Mouse (Mus musculus) forebrain, embryonic 16.5 days (tissue): ENCODE results near the gene Evi2. TPM values are rescaled to one million over a fixed set of nuclear protein-coding genes. Genes with fewer than 3 reads are reported as not detected.

Experiments used
- ATAC-seq: fragments of 200-750 bp; cut with Nextera tagmentation; 2 replicates; pipeline ENCODE4 v1.8.0; 2017; ENCODE audit warnings: mild to moderate bottlenecking, moderate library complexity
- H3K27ac ChIP-seq: fragments of 300-500 bp; sonication (generic); 2 replicates; pipeline ENCODE4 v1.5.1; 2014; ENCODE audit warnings: low read length, control low read depth
- H3K27me3 ChIP-seq: fragments of 300-500 bp; sonication (generic); replicated peaks from 2 replicates; pipeline ENCODE4 v1.6.1; 2014; ENCODE audit warnings: low read length; ENCODE audit not compliant: control insufficient read depth, insufficient read depth
- H3K36me3 ChIP-seq: fragments of 300-500 bp; sonication (generic); 2 replicates; pipeline ENCODE4 v1.6.1; 2014; ENCODE audit not compliant: control insufficient read depth, insufficient read depth
- H3K4me1 ChIP-seq: fragments of 300-500 bp; sonication (generic); replicated peaks from 2 replicates; pipeline ENCODE4 v1.6.1; 2014; ENCODE audit warnings: low read length; ENCODE audit not compliant: control insufficient read depth, insufficient read depth
- H3K4me2 ChIP-seq: fragments of 300-500 bp; sonication (generic); 2 replicates; pipeline ENCODE4 v1.6.1; 2014; ENCODE audit warnings: mild to moderate bottlenecking, low read length, control low read depth
- H3K4me3 ChIP-seq: fragments of 300-500 bp; sonication (generic); replicated peaks from 2 replicates; pipeline ENCODE4 v1.5.1; 2014; ENCODE audit warnings: mild to moderate bottlenecking, low read length, control low read depth
- H3K9ac ChIP-seq: fragments of 300-500 bp; sonication (generic); replicated peaks from 2 replicates; pipeline ENCODE4 v1.6.1; 2014; ENCODE audit warnings: low read depth, low read length, control low read depth
- H3K9me3 ChIP-seq: fragments of 300-500 bp; sonication (generic); 2 replicates; pipeline ENCODE4 v1.6.1; 2016; ENCODE audit warnings: low read length; ENCODE audit not compliant: control insufficient read depth
- WGBS: fragments of 180-500 bp; shearing (Covaris S2); extraction: QIAGEN DNeasy Blood & Tissue Kit; methylation state at CpG from one replicate; pipeline ENCODE4 v1.1.7; 2014; 5-methylcytosine and 5-hydroxymethylcytosine counted together
- polyA plus RNA-seq: library from polyadenylated mRNA; unstranded; fragments of >200 nt; fragmentation: Nextera tagmentation; extraction: Ambion mirVana; gene quantifications from 2 replicates; pipeline ENCODE4 v1.2.1, GENCODE M21; 2015

Gene Evi2
- polyA plus RNA-seq, 1 experiment from 2014 or later, result 0.73 TPM

DNA sequence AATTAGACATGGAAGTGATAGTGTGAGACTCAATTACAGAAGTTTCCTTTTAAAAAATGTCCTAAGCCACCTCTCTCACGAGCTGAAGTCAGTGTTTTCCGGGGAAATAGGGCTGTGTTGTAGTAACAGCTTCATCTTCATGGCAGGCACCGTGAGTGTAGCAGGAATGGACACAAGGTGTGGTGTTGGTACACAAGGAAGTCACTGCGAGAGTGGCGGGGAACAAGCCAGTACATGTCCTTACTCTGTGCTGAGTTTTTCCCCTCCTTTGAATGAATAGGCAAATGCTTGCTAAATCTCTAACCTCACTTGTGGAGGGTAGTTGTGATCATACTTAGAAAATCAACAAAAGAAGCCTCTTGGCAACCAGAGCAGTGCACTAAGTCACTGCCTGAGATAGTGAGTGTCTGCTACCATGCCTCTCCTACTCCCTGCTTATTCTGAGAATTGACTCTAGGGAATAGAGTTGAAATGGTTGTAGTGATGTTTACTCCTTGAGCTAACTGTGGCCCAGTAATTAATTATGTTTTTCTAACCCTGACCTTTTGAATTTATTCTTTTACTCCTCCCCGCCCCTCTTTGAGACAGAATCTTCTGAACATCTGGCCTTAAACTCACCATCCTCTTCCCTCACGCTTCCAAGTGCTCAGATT lies 46.4 kb downstream of the Evi2 start:
- Histone ChIP-seq H3K4me2 (no peak overlapping the region), H3K27me3 (no peaks in the 10 kb centered on the region), H3K36me3 (0 out of 2 replicates have a peak, but pooled peaks cover 6% of the 10 kb centered on the region), H3K9me3 (no peaks in the 10 kb centered on the region), H3K27ac (no peak overlapping the region), H3K9ac (no peak overlapping the region), H3K4me3 (no peak overlapping the region), H3K4me1 (no peaks in the 10 kb centered on the region)
- no peak for ATAC-seq
- 90% methylated on average over 7 of the region's 7 CpGs for WGBS

DNA sequence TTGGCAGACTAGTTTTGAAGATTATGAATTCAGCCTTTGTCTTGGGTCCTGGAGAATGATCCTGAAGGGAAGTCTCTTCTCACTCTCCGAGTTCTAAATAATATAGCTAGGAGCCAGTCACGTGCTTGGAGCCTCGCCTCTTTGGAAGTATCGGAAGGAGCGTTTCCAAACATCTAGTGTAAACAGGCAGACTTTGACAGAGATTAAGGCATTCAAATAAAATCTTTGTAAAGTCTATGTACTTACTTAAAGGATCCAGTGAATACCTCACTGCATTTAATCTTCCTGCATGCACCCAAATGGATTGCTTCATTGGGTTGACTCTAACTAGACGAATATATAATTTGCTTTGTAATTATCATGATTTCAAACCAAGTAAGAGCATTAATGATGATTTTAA lies 47.0 kb downstream of the Evi2 start:
- H3K9me3 ChIP-seq, result no peaks in the 10 kb centered on the region
- no peak overlapping the region for H3K4me3 ChIP-seq
- H3K36me3 ChIP-seq, result peaks cover 5% of the 10 kb centered on the region; the same call in 1 of the 2 replicates
- no peaks in the 10 kb centered on the region for H3K4me1 ChIP-seq
- H3K27me3 ChIP-seq, result no peaks in the 10 kb centered on the region
- no peak for ATAC-seq
- WGBS, result 89% methylated on average over 6 of the region's 6 CpGs
- no peak overlapping the region for H3K9ac ChIP-seq
- H3K27ac ChIP-seq, result no peak overlapping the region
- H3K4me2 ChIP-seq, result no peak overlapping the region

DNA sequence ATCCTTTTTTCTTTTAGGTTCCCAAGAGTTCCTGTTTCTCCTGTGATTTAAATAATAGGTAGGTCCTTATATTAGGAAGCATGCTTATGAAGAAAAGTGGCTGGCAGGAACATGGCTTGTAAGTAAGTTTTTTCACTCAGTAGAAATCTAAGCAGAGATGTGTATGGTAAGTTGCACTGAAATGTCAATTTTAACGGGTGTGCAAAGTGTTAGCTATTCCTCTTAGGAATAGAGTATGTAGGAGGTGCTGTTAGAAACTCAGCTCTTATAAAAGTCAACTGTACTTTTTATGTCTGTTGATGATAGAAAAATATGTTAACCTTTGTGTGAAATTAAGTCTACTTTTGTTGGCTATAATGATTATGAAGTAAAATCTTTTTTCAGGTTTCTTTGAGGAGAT lies 62.3 kb downstream of the Evi2 start:
- Histone ChIP-seq H3K4me2 (no peak overlapping the region), H3K36me3 (peaks cover 12% of the 10 kb centered on the region; the same call in 1 of the 2 replicates), H3K9ac (no peak overlapping the region), H3K27ac (no peak overlapping the region), H3K27me3 (no peaks in the 10 kb centered on the region), H3K4me3 (no peak overlapping the region), H3K4me1 (no peaks in the 10 kb centered on the region), H3K9me3 (no peaks in the 10 kb centered on the region)
- WGBS, result 84% methylated on average over 1 of the region's 1 CpGs
- no peak for ATAC-seq

Other genes starting within 250 kb of the Evi2 start
- not detected in 2 replicates for gene Gm9964, start 233.7 kb downstream of the Evi2 start, polyA plus RNA-seq
- gene Nf1, start 190.9 kb downstream of the Evi2 start, polyA plus RNA-seq, result 6.2 and 6.4 TPM in 2 replicates
- 4.6 and 5.0 TPM in 2 replicates for gene Omg, start 26.5 kb downstream of the Evi2 start, polyA plus RNA-seq
- 0.14 and 0.34 TPM in 2 replicates for gene Evi2b, start 6.8 kb downstream of the Evi2 start, polyA plus RNA-seq
- gene Evi2a, start within 50 bp of the Evi2 start, polyA plus RNA-seq, result 2.4 and 3.1 TPM in 2 replicates
- 28.5 and 31.6 TPM in 2 replicates for gene Rab11fip4, start 60.6 kb upstream of the Evi2 start, polyA plus RNA-seq